Mouse (Mus musculus) intestine, embryonic 14.5 days (tissue): ENCODE data around the gene Akna. TPM values are rescaled to one million over a fixed set of nuclear protein-coding genes. Genes with fewer than 3 reads are reported as not detected.

Source experiments
- ATAC-seq: fragments of 200-750 bp; cut with Nextera tagmentation; replicated peaks from 2 replicates; pipeline ENCODE4 v1.8.0; 2017; ENCODE audit warnings: low read depth, moderate number of reproducible peaks, moderate TSS enrichment, moderate library complexity; ENCODE audit not compliant: low FRiP score, low TSS enrichment
- DNase-seq: peaks from one replicate; pipeline ENCODE4 v3.0.0-alpha.2; 2018; ENCODE audit warnings: low spot score
- H3K27ac ChIP-seq: fragments of 300-500 bp; sonication (generic); 2 replicates; pipeline ENCODE4 v1.5.1; 2014; ENCODE audit warnings: low read depth, mild to moderate bottlenecking, control low read depth
- H3K27me3 ChIP-seq: fragments of 300-500 bp; sonication (generic); replicated peaks from 2 replicates; pipeline ENCODE4 v1.6.1; 2014; ENCODE audit warnings: low read length, control low read depth; ENCODE audit not compliant: control insufficient read depth, insufficient read depth
- H3K36me3 ChIP-seq: fragments of 300-500 bp; sonication (generic); 2 replicates; pipeline ENCODE4 v1.6.1; 2014; ENCODE audit warnings: low read length, control low read depth; ENCODE audit not compliant: control insufficient read depth, insufficient read depth
- H3K4me1 ChIP-seq: fragments of 300-500 bp; sonication (generic); replicated peaks from 2 replicates; pipeline ENCODE4 v1.6.1; 2014; ENCODE audit warnings: low read length, control low read depth, mixed read lengths; ENCODE audit not compliant: control insufficient read depth, insufficient read depth
- H3K4me2 ChIP-seq: fragments of 300-500 bp; sonication (generic); 2 replicates; pipeline ENCODE4 v1.6.1; 2014; ENCODE audit warnings: low read length
- H3K4me3 ChIP-seq: fragments of 300-500 bp; sonication (generic); 2 replicates; pipeline ENCODE4 v1.5.1; 2014; ENCODE audit warnings: low read depth, low read length, control low read depth, mixed read lengths
- H3K9ac ChIP-seq: fragments of 300-500 bp; sonication (generic); 2 replicates; pipeline ENCODE4 v1.6.1; 2014; ENCODE audit warnings: mild to moderate bottlenecking, low read length
- H3K9me3 ChIP-seq: fragments of 300-500 bp; sonication (generic); 2 replicates; pipeline ENCODE4 v1.6.1; 2016; ENCODE audit warnings: low read length, control low read depth; ENCODE audit not compliant: control insufficient read depth
- WGBS: fragments of 180-500 bp; shearing (Covaris S2); extraction: QIAGEN DNeasy Blood & Tissue Kit; methylation state at CpG from one replicate; pipeline ENCODE4 v1.1.7; 2014; 5-methylcytosine and 5-hydroxymethylcytosine counted together
- polyA plus RNA-seq: library from polyadenylated mRNA; unstranded; fragments of >200 nt; fragmentation: Nextera tagmentation; extraction: Ambion mirVana; gene quantifications from 2 replicates; pipeline ENCODE4 v1.2.1, GENCODE M21; 2014

The Akna gene
- polyA plus RNA-seq, 1 experiment from 2014 or later: 6.8 TPM

- 53% methylated on average over 16 of the region's 16 CpGs for WGBS
Observed at GRCm38 (mm10) chr4:63437119-63437815, 34.1 kb upstream of the Akna start.

GRCm38 (mm10) chr4:63435402-63435801, 32.2 kb upstream of the Akna start:
- Histone ChIP-seq H3K27me3 (no peaks in the 10 kb centered on the region), H3K4me2 (no peak overlapping the region), H3K27ac (no peak overlapping the region), H3K36me3 (0 out of 2 replicates have a peak, but pooled peaks cover 3% of the 10 kb centered on the region), H3K9me3 (no peaks in the 10 kb centered on the region), H3K4me1 (0 out of 2 replicates have a peak, but pooled peaks cover 3% of the 10 kb centered on the region), H3K4me3 (no peak overlapping the region), H3K9ac (no peak overlapping the region)
- WGBS: 75% methylated on average over 9 of the region's 9 CpGs
- ATAC-seq: no peak
- DNase-seq: no peak

More at GRCm38 (mm10) chr4:63437119-63437815, 34.1 kb upstream of the Akna start:
- Histone ChIP-seq H3K4me2 (no peak overlapping the region), H3K4me3 (no peak overlapping the region), H3K27ac (0 out of 2 replicates have a peak overlapping the region, but pooled peaks have one; percentile 16), H3K9ac (no peak overlapping the region), H3K4me1 (0 out of 2 replicates have a peak, but pooled peaks cover 3% of the 10 kb centered on the region), H3K27me3 (no peaks in the 10 kb centered on the region), H3K9me3 (0 out of 2 replicates have a peak, but pooled peaks cover under 1% of the 10 kb centered on the region), H3K36me3 (0 out of 2 replicates have a peak, but pooled peaks cover 3% of the 10 kb centered on the region)
- DNase-seq (no peak), ATAC-seq (no peak)

- WGBS: 76% methylated on average over 5 of the region's 5 CpGs
- H3K4me3 ChIP-seq: no peak overlapping the region
- no peak overlapping the region for H3K4me2 ChIP-seq
- no peaks in the 10 kb centered on the region for H3K4me1 ChIP-seq
- H3K36me3 ChIP-seq: 0 out of 2 replicates have a peak, but pooled peaks cover 3% of the 10 kb centered on the region
- no peaks in the 10 kb centered on the region for H3K9me3 ChIP-seq
- no peaks in the 10 kb centered on the region for H3K27me3 ChIP-seq
- no peak for DNase-seq
- H3K9ac ChIP-seq: no peak overlapping the region
- H3K27ac ChIP-seq: no peak overlapping the region
- no peak for ATAC-seq
Observed at GRCm38 (mm10) chr4:63431098-63431497, 27.9 kb upstream of the Akna start.

GRCm38 (mm10) chr4:63430357-63430756, 27.2 kb upstream of the Akna start:
- DNase-seq (no peak), ATAC-seq (no peak)
- Histone ChIP-seq H3K36me3 (0 out of 2 replicates have a peak, but pooled peaks cover 3% of the 10 kb centered on the region), H3K4me3 (no peak overlapping the region), H3K27ac (no peak overlapping the region), H3K27me3 (no peaks in the 10 kb centered on the region), H3K4me2 (no peak overlapping the region), H3K4me1 (no peaks in the 10 kb centered on the region), H3K9me3 (no peaks in the 10 kb centered on the region), H3K9ac (no peak overlapping the region)
- 62% methylated on average over 3 of the region's 3 CpGs for WGBS

GRCm38 (mm10) chr4:63426308-63426707, 23.2 kb upstream of the Akna start:
- no peak; the same call in 1 of the 2 replicates for ATAC-seq

GRCm38 (mm10) chr4:63423811-63424210, 20.7 kb upstream of the Akna start:
- Histone ChIP-seq H3K4me2 (no peak overlapping the region), H3K27me3 (no peaks in the 10 kb centered on the region), H3K9me3 (no peaks in the 10 kb centered on the region), H3K4me3 (no peak overlapping the region), H3K36me3 (no peaks in the 10 kb centered on the region), H3K9ac (no peak overlapping the region), H3K4me1 (peaks cover 4% of the 10 kb centered on the region; the same call in 1 of the 2 replicates), H3K27ac (no peak overlapping the region)
- DNase-seq (no peak), ATAC-seq (no peak)
- WGBS: 33% methylated on average over 5 of the region's 5 CpGs

More at GRCm38 (mm10) chr4:63426308-63426707, 23.2 kb upstream of the Akna start:
- H3K4me2 ChIP-seq: no peak overlapping the region
- H3K27me3 ChIP-seq: no peaks in the 10 kb centered on the region
- H3K27ac ChIP-seq: no peak overlapping the region
- H3K36me3 ChIP-seq: no peaks in the 10 kb centered on the region
- no peak overlapping the region for H3K4me3 ChIP-seq
- no peaks in the 10 kb centered on the region for H3K4me1 ChIP-seq
- no peak for DNase-seq
- no peak overlapping the region for H3K9ac ChIP-seq
- H3K9me3 ChIP-seq: no peaks in the 10 kb centered on the region
- 43% methylated on average over 8 of the region's 8 CpGs for WGBS

GRCm38 (mm10) chr4:63423231-63423630, 20.1 kb upstream of the Akna start:
- ATAC-seq (no peak), DNase-seq (no peak)
- no peak overlapping the region for H3K9ac ChIP-seq
- peaks cover 4% of the 10 kb centered on the region; the same call in 1 of the 2 replicates for H3K4me1 ChIP-seq
- H3K9me3 ChIP-seq: no peaks in the 10 kb centered on the region
- H3K4me3 ChIP-seq: no peak overlapping the region
- H3K27ac ChIP-seq: no peak overlapping the region
- H3K27me3 ChIP-seq: no peaks in the 10 kb centered on the region
- H3K36me3 ChIP-seq: no peaks in the 10 kb centered on the region
- no peak overlapping the region for H3K4me2 ChIP-seq
- 88% methylated on average over 1 of the region's 1 CpGs for WGBS

GRCm38 (mm10) chr4:63420143-63420920, 17.2 kb upstream of the Akna start:
- Histone ChIP-seq H3K27ac (peak overlapping the region; percentile 33; the same call in 1 of the 2 replicates), H3K9ac (no peak overlapping the region), H3K27me3 (no peaks in the 10 kb centered on the region), H3K4me3 (no peak overlapping the region), H3K9me3 (no peaks in the 10 kb centered on the region), H3K4me2 (no peak overlapping the region), H3K4me1 (peaks cover 4% of the 10 kb centered on the region; the same call in 1 of the 2 replicates), H3K36me3 (no peaks in the 10 kb centered on the region)
- DNase-seq (no peak), ATAC-seq (no peak)
- WGBS: 58% methylated on average over 14 of the region's 14 CpGs
